Mouse (Mus musculus) embryonic fibroblast, embryonic 13.5 days (primary cell): ENCODE data around the gene Maml3. TPM values are rescaled to one million over a fixed set of nuclear protein-coding genes. Genes with fewer than 3 reads are reported as not detected.

Experiments used
- H3K27ac ChIP-seq: 2 replicates; pipeline ENCODE4 v1.5.1; 2012; ENCODE audit warnings: low read length, control low read depth, inconsistent platforms; ENCODE audit not compliant: insufficient read depth
- H3K4me1 ChIP-seq: 2 replicates; pipeline ENCODE4 v1.6.1; 2011; ENCODE audit warnings: low read length; ENCODE audit not compliant: control insufficient read depth, insufficient read depth
- H3K4me3 ChIP-seq: 2 replicates; pipeline ENCODE4 v1.5.1; 2011; ENCODE audit warnings: mild to moderate bottlenecking, control low read depth, low read length; ENCODE audit not compliant: insufficient read depth
- CTCF ChIP-seq: IDR thresholded peaks from 2 replicates; pipeline ENCODE4 v1.5.1; 2011; ENCODE audit warnings: mild to moderate bottlenecking, control low read depth, low read length, moderate library complexity, borderline replicate concordance; ENCODE audit not compliant: insufficient read depth
- POLR2A ChIP-seq: IDR thresholded peaks from 2 replicates; pipeline ENCODE4 v1.6.1; 2011; ENCODE audit warnings: low read depth, mild to moderate bottlenecking, control low read depth, low read length, moderate library complexity
- polyA plus RNA-seq: library from polyadenylated mRNA; stranded (reverse); fragments of >200 nt; gene quantifications from 2 replicates; pipeline ENCODE4 v1.2.4, GENCODE M21; 2011; ENCODE audit warnings: low read depth; ENCODE audit not compliant: missing spikeins, insufficient read length

The Maml3 gene
- polyA plus RNA-seq, 1 experiment = 2.2 TPM

DNA sequence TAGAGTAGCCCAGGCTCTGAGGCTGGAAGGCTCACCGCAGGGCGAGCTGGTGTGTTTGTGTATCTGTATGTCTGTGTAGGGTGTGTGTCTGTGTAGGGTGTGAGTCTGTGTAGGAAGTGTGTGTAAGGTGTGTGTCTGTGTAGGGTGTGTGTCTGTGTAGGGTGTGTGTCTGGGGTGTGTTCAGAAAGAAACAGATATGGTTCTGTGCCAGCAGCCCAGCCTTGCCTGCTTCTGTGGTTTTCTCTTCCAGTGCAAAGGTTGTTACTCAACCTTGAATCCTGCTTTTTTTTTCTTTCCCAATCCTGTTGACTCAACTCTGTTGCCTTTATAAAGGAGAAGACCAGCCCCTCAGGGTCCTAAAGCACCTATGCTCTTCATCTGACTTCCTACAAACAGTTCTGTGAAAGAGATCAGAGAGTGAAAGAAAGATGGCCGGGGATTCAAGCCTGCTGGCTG is 444.0 kb downstream of the Maml3 start:
- TF ChIP-seq CTCF (no peak), POLR2A (no peak)
- Histone ChIP-seq H3K27ac (no peak overlapping the region), H3K4me1 (peaks cover 7% of the 10 kb centered on the region; the same call in 1 of the 2 replicates), H3K4me3 (no peak overlapping the region)

DNA sequence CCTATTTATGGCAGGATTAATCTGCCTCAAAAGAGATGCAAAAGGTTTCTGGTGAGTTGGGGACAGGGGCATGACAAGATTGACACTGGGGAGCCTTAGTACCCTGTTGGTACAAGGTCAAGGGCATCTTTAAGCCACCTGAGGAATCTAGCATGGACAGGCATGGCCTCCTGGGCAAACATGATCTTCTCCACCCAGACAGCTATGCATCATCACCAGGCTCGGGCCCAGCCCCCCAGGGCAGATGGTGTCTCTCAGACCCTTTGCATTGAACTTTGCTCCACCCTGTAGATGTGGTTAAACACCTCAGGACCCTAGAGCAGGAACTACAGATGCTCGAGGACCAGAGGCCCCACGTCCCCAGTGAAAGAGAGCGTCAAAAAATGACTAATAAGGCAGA is 444.8 kb downstream of the Maml3 start, which contains the start of gene Mgst2:
Gene Mgst2 (plus strand): TSS at position 301 of the 400 bp plus-strand sequence.
- H3K27ac ChIP-seq = no peak within 1 kb of the TSS
- H3K4me1 ChIP-seq = peaks cover 7% of the 10 kb centered on the region; the same call in 1 of the 2 replicates
- H3K4me3 ChIP-seq = no peak within 1 kb of the TSS
- no peak for TF ChIP-seq POLR2A
- no peak for TF ChIP-seq CTCF

DNA sequence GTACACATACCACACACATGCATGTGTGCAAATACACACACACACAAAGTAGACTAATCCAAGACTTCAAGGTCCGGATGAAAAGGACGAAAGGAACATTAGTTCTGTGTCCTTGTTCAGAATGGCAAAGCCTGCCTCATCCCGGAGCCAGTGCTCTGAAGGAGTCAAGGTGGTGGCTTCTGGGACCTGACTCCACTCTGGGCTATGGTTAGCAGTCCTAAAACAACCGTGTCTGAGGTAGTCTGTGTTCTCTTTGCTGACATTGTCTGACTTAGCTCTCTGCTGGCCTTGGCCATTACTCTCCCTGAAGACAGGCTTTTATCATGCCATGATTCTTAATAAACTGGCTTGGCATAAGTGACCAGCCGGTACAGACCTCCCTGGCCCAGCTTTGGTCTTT is 445.5 kb downstream of the Maml3 start:
- H3K27ac ChIP-seq = no peak overlapping the region
- no peak overlapping the region for H3K4me3 ChIP-seq
- TF ChIP-seq POLR2A = no peak
- no peak for TF ChIP-seq CTCF
- peaks cover 7% of the 10 kb centered on the region; the same call in 1 of the 2 replicates for H3K4me1 ChIP-seq

DNA sequence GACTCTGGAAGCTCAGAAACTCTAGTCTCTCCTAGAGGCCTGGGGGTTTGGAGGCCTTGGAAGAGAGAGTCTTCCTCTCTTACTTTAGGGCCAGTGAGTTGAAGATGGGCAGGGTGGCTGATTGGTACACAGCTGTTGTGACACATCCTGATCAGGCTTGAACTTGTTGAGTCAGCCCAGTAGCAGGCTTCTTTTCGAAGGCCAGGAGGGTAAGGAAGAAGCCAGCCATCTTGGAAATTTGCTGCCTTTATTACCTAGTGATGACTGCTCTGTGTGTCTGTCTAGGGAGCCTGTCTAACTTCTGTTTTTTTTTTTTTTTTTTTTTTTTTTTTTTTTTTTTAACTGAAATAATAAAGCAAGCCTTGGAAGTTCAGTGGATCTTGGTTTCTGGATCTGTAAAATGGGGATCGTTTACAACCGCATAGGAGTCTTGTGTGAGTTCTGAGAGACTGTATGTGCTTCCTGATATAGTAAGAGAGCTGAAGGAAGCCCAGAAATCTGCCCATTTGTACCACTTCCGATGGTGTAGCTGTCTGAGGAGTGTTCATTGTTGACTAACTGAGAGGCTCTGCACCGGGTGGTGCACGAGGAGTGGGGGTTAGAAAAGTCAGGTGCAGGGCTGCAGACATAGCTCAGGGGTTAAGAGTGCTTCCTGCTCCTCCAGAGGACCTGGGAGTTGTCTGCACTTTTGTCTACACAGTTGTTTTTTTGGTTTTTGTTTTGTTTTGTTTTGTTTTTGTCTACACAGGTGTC is 450.4 kb downstream of the Maml3 start:
- H3K4me1 ChIP-seq = no peaks in the 10 kb centered on the region
- H3K27ac ChIP-seq = no peak overlapping the region
- H3K4me3 ChIP-seq = no peak overlapping the region
- TF ChIP-seq CTCF (no peak), POLR2A (no peak)

DNA sequence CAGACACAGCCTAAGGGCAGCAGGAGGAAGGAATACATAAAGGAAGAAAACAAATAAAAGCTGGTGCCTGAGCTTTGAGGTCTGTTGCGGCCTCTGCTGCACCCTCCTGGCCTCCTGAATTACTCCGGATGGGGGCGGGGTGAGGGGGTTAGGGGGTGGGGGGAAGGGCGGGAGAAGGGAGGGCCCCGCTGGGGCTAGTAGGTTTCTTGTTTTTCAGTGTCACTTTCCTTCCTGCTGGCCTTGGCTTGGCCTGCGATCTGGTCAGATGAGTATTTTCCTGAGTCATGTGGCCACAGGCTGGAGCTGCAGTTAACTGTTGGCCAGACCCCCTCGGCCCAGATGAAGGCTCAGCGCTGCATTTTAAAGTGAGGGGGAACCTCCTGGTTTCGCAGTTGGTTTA is 452.2 kb downstream of the Maml3 start:
- TF ChIP-seq POLR2A = 0 out of 2 replicates have a peak, but pooled peaks have one; percentile 21
- TF ChIP-seq CTCF = no peak
- H3K4me3 ChIP-seq = no peak overlapping the region

DNA sequence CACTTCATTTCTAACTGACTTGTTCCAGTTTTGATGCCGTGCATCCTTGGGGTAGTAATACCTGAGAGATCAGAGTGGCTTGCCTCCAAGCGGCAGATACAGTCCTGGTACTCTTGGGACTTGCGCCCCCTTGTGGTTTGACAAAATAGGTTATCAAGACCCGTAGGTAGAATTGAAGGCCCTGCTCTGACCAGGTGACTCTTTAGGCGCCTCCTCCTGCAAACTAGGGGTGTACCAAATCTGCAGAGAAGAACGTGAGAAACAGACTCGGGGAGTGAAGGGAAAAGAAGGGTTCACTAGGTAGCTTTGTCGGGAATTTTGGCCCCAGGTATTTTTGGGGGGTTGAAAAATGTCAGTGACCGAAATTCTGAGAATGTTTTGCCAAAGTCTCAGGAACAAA is 452.6 kb downstream of the Maml3 start:
- Histone ChIP-seq H3K4me1 (no peaks in the 10 kb centered on the region), H3K27ac (no peak overlapping the region), H3K4me3 (no peak overlapping the region)
- no peak for TF ChIP-seq POLR2A
- peak; percentile 34; the same call in 1 of the 2 replicates for TF ChIP-seq CTCF

More for the DNA sequence above, 452.2 kb downstream of the Maml3 start:
- Histone ChIP-seq H3K4me1 (no peaks in the 10 kb centered on the region), H3K27ac (0 out of 2 replicates have a peak overlapping the region, but pooled peaks have one; percentile 1)

DNA sequence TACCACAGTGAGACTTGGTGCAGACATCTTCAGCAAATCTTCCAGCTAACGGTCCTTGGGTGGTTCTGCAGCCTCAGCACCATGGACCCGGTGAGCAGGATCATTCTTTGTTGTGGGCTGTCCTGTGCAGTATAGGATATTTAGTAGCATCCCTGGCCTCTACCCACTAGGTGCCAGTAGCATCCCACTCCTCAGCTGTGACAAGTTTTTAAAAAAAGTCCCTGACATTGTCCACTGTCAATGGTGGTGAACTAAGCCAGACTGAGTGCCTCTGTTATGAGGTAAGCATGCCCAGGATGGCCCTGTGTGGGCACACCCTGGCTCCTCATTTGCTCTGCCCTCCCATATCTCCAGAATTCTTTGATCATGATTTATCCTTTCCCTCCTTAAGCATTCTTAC is 453.7 kb downstream of the Maml3 start:
- Histone ChIP-seq H3K27ac (no peak overlapping the region), H3K4me1 (no peaks in the 10 kb centered on the region), H3K4me3 (no peak overlapping the region)
- no peak for TF ChIP-seq POLR2A
- TF ChIP-seq CTCF = no peak

DNA sequence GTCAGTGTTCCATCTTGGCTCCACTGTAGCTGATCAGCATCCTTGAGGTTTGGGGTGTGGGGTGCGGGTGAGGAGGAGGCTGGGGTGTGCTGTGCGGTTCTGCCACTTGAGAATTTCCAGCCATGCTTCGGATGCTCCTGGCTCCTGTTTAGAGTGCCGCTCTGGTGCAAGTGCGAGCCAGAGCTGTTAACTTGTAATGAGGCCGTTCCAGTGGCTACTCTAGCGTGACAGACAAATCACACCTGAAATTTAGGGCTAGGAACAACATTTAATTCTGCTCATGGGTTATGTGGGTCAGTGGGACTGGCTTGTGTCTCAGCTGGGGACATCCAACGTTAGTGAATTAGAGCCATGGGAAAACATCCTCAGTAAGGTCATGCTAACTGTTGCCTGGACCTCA is 454.9 kb downstream of the Maml3 start:
- TF ChIP-seq POLR2A (no peak), CTCF (no peak)
- H3K4me1 ChIP-seq = no peaks in the 10 kb centered on the region

DNA sequence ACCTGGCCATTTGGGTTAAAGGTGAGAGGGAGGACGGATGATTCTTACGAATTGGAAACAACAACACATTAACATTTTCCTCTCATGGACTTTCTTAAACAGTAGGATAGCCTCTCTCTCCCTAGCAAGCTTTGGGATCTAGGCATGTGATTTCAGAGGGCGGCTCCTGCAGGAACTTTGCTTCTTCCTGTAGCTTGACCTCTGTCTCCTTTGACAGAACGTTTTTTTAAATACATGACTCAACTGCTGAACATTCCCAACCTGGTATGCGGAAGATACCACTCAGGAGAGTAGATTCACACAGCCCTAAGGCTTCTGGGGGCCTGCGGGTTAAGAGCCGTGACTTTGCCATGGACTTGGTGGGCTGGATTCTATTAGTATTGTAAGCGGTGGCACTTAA is 455.4 kb downstream of the Maml3 start:
- TF ChIP-seq POLR2A (no peak), CTCF (no peak)

More for the DNA sequence above, 454.9 kb downstream of the Maml3 start:
- Histone ChIP-seq H3K27ac (no peak overlapping the region), H3K4me3 (no peak overlapping the region)

DNA sequence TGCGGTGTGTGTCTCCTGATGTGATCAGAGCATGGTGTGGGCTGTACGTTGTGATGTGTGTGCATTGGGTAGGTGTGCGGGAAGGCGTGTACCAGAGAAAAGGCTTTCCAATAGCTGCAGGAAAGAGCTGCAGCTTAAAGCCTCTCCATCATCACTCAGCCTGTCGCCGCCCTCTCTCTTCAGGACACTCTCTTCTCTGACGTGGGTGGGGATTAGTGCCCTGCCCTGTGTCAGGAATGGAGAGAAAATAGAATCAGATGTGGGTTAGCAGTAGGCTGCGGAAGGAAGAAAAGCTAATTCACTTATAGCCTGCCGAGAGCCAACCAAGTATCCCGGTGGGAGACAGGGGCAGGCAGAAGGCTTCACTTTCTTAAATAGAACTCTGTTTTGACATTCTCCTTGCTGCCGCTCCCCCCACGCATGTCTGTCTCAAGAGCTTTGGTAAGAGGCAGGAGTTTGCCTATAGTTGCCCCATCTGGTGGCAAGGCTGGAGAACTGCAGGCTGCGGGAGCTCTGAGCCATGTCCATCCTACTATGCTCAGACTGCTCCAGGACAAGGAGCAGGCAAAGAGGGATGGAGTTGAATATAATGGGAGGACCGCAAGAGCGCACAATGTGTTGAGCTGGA is 456.7 kb downstream of the Maml3 start:
- Histone ChIP-seq H3K4me3 (no peak overlapping the region), H3K4me1 (no peaks in the 10 kb centered on the region), H3K27ac (no peak overlapping the region)
- TF ChIP-seq POLR2A (no peak), CTCF (peak; percentile 80)

More for the DNA sequence above, 455.4 kb downstream of the Maml3 start:
- Histone ChIP-seq H3K4me1 (no peaks in the 10 kb centered on the region), H3K4me3 (no peak overlapping the region), H3K27ac (no peak overlapping the region)
